Mouse (Mus musculus): ENCODE measurements around the gene Iffo1. TPM values are rescaled to one million over a fixed set of nuclear protein-coding genes. Genes with fewer than 3 reads are reported as not detected.
A peak's percentile ranks its signal among the peaks of the same experiment; 100 is the strongest.
"Not testable (repeated sequence)": the region's sequence is repeated elsewhere in the genome, so short reads cannot be mapped to it uniquely, and the experiment has no call there.

The Iffo1 gene
- total RNA-seq, 1 experiment from 2014 or later = 43.8 TPM

DNA sequence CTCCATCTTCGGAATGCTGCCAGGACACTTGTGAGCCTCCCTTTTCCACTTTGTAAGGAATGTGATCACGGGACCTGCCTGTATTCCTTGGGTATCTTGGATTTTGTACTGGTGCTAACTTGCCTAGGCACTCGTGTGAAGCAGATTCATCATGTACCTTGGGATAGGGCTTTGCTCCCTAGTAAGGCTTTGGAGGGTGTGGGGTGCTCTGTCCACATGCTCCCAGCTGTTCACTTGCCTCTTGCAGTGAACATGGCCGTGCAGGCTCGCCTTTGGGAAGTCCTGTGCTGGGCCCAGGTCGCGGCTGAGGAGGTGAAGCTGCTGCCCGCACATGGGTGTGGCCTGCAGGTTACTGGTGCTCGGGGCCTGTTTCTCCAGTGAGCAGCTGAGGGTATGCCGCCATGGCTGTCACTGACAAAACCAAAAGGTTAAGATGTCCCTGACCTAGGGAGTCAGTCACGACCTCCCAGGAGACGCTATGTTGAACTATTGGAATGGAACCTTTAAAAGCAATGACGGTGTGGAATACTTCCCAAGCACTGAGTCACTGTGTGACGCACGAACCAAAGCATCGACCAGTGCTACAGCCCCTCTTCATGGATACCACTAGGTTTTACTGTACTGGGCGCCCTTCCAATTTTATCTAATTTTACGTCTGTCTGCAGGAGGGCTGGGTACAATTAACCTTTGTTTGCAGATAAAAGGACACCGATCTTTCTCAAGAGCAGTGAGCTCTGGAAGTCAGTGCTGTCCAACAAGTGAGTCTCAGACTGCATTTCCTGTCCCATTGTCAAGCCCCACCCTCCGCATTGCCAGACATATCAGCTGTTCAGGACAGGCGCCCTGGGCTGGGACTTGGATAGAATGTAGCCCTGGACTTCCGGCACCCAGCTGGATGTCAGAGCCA lies 16.1 kb downstream of the Iffo1 start:
- peak; percentile 65 for DNase-seq

DNA sequence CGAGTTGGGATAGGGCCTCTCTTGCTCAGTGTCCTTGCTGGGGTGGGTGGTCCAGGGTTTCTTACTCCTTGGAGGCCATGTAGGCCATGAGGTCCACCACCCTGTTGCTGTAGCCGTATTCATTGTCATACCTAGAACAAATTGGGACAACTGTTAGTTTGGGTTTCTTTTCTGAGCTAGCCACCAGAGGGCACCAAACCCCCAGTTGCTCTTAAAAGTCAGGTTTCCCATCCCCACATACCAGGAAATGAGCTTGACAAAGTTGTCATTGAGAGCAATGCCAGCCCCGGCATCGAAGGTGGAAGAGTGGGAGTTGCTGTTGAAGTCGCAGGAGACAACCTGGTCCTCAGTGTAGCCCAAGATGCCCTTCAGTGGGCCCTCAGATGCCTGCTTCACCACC lies 16.9 kb downstream of the Iffo1 start:
- DNase-seq = peak; percentile 66

DNA sequence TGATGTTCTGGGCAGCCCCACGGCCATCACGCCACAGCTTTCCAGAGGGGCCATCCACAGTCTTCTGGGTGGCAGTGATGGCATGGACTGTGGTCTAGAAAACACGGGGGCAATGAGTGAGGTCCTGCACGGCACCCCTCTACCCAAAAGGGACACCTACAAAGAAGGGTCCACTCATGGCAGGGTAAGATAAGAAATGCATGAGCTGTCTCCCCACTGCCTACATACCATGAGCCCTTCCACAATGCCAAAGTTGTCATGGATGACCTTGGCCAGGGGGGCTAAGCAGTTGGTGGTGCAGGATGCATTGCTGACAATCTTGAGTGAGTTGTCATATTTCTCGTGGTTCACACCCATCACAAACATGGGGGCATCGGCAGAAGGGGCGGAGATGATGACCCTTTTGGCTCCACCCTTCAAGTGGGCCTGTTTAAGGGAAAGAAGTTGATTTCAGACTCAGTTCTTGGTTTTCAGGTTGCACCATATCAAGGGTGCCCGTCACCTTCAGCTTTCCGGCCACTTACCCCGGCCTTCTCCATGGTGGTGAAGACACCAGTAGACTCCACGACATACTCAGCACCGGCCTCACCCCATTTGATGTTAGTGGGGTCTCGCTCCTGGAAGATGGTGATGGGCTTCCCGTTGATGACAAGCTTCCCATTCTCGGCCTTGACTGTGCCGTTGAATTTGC lies 17.7 kb downstream of the Iffo1 start:
- not testable (repeated sequence) for DNase-seq

DNA sequence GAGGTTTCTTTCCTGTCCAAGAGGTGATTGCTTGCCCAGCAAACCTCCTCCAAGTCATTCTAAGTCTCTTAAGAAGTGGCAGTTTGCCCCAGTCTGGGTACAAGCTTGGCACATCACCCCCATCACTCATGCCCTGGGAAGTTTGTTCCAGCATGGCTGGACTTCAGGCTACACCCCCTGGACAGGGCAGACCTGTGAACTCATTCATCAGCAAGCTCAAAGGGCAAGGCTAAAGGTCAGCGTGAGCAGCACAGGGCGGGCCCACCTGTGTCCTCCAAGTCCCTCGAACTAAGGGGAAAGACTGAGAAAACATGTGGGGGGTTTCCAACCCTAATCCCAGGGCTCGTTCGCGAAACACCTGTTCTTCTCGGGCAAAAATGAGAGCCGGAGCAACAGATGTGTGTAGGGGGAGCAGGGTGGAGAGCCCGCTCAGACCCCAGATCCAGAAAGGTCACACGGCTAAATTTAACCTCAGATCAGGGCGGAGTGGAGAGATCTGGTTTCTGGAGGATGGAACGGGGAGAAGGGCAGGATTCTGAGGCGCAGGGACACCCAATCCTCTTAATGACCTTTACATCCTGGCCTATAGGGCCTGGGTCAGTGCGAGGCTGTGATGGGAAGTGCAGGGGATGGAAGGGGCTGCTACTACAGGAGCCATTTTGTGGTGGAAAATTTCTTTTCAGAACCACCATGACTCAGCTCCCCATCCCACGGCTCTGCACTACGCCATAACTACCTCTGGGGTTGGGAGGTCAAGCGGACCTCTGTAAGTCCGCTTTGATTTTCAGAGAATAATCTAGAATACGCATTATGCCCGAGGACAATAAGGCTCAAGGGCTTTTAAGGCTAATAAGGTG lies 19.0 kb downstream of the Iffo1 start:
- peak; percentile 28 for DNase-seq

DNA sequence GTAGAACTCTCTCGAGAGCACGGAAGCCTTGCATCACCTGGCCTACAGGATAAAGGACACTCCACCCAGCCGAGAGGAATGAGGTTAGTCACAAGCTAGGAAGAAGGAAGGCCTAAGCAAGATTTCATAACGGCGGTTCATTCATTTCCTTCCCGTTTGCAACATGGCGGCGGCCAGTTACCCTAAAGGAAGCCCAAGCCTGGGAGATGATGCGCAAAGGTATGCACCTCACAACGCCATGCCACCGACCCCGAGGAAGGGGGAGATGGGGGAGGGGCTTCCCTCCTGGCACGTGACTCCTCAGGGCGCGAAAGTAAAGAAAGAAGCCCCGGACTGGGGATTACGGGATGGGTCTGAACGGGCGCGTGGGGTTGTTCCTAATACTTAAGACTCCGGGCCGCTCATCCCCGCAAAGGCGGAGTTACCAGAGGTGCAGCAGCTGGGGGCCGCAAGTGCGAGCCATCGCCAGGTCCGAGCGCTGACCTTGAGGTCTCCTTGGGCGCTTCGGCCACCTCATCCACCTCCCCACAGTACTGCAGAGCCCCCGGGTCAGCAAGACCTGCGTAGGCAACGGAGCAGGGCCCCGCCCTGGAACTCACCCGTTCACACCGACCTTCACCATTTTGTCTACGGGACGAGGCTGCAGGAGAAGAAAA lies 19.8 kb downstream of the Iffo1 start:
- peak; percentile 44 for DNase-seq

DNA sequence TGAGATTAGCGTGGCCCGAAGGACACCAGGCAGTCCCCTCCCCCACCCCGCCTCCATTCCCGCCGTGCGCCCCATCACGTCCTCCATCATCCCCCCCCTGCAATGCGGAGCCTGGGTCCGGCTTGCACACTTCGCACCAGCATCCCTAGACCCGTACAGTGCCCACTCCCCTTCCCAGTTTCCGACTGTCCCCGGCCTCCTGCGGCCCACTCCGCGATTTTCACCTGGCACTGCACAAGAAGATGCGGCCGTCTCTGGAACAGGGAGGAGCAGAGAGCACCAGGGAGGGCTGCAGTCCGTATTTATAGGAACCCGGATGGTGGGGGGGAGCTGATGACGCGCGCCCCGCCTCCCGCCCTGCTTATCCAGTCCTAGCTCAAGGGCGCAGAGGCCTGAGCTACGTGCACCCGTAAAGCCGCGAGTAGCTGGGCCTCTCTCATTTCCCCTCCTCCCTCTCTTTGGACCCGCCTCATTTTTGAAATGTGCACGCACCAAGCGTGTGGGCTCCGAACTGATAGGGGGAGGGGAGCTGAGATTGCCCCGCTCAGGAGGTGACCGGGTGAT lies 20.4 kb downstream of the Iffo1 start:
- peak; percentile 93 for DNase-seq

DNA sequence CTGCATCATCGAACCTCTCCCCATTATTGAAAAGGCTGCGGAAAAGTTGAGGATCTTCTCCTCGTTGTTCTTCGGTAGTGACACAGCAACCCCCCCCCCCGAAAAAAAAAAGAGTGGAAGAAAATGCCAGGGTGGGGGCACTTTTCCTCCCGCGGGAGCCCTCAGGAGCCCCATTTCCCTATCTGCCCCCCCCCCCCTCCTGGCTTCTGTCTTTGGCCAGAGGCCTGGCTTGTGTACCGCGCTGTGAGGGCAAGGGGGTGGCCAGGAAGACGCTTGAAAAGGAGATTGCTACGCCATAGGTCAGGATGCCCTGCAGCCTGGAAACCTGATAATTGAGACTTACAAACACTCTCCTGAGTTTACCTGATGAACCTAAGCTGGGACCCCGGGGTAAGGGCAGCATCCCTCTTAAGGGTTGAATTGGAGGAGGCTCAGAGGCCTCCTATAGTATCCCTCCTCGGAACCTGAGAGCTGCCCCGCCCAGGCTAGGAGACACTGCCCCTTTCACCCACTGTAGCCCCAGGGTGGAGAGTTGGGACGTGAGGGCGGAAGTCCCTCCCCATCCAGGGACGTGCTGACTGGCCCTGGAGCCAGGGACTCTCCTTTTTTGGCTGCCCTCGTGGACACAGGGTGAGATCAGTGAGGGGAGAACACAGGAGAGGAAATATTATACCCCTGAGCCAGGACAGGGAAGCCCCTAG lies 21.2 kb downstream of the Iffo1 start, which contains the start of gene Gapdh:
Gene Gapdh, minus strand, starts transcription at position 417 of the 701 bp plus-strand sequence.
- peak; percentile 86 for DNase-seq

DNA sequence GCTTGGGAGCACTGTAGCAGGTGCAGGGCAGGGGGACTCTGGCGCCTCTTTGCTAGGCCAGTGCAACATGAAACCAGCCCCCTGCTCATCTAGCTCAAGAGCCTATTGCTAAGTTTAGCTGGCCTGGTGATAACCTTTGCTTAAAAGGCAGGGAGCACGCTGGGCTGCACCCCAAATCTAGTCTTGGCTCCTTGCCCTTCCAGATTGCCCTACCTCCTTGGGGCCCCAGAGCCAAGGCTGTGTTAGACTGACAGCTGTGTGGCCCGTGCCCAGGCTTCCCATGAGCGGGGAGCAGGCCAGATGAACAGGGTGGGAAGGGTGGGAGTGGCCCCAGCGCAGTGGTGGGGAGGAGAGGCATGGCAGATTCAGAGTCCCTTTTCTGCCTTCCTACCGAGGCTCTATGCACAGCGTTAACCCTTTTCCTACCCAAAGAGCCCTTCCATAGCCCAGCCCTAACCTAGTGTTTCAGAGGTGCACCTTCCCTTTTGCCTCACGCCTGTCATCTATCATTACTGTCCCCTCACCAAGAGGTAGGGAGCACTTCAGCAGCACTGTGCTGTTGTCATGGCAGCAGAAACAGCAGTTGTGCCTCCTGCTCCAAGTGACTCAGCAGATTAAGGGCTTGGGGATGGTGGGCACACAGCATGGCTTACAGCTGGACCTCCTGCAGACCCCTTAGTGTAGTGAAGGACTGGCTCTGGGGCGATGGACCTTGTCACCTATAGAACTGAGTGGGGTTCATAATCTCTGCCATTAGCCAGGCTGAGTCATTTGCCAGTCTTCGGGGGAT lies 22.0 kb downstream of the Iffo1 start:
- peak; percentile 57 for DNase-seq

DNA sequence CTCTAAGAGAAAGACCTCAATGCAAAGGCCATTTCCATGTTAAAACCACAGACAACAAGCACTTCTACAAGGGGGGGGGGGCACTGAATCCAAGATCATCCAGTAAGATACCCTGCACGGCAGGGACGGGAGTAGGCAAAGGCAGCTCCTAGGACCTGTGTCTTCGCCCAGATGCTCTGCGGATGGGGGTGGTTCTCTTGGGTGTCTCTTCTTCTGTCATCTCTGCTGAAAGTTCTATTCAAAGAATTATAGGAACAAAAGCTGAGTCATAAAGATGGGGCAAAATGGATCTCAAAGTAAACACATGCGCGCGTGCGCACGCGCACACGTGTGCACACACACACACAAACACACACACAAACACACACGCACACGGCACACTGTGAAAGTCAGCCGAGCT lies 23.0 kb downstream of the Iffo1 start:
- no peak for DNase-seq

DNA sequence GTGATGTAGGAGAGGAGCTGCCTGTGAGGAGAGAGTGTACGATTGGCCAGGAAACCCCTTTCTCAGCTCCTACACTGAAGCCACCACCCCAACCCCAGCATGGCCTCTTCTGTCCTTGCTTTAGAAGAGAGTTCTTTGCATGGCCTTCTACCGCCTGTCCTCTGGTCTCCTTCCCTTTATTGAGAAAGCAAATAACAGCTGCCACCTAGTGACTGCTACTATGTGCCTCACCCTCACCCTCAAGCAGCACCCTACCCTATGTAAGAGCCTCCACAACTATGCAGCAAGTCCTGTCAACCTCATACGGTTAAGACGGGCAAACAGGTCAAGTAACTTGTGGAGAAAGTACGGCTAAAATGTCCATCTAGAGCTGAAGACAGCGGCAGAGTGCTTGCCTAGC lies 25.2 kb downstream of the Iffo1 start:
- DNase-seq = no peak

DNA sequence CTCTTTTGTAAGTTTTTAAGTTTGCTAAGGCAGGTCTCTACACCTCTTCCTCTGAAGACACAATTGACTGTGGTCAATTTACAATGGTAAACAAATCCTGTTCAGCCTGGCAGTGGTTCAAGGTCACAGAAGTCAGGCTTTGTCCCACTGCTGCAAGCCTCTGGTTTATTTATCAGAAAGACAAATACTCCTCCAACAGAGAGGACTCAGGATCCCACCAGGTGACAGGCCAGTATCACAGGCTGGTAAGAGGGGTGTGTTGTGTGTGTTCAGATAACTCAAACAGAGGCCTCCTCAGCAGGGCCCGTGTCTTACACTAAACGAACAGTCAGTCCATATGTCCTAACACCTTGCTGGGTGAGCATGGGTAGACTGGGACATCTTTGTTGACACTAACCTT lies 27.4 kb downstream of the Iffo1 start:
- DNase-seq = no peak

DNA sequence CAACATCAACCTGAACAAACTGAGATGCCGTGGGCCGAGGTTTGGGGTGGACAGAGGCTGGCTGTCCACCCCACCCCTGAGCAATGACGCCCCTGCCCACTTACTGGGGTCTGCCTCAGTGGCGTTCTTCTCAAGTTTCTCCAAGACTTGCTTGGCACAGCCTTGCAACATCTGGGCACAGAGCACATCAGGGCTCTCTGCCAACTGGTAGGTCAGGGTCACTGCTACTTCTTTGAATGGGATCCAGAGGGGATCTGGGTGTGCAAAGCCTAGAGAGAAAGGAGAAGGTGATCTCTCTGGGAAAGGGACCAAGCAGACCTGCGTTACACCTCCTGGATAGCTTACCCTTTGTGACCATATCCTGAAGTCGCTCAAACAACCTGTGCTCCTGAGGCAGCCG lies 28.2 kb downstream of the Iffo1 start:
- DNase-seq = peak; percentile 68

DNA sequence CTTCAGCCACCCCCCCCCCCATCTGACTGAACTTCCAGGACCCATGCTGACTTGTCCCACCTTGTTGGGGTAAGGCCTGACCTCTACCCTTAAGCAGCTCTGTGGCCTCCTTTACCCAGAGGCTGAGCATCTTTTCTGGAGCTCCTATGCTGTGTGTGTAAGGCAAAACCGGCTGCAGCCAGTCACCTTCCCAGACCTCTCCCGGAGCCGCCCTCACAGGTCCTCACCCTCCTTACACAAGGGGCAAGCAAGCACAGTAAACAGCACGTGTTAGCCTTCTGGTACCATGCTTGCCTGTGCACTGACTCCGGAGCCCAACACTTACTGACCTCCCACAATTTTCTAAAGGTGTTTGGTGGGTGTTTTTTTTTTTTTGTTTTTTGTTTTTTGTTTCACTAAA lies 30.4 kb downstream of the Iffo1 start:
- DNase-seq = no peak

DNA sequence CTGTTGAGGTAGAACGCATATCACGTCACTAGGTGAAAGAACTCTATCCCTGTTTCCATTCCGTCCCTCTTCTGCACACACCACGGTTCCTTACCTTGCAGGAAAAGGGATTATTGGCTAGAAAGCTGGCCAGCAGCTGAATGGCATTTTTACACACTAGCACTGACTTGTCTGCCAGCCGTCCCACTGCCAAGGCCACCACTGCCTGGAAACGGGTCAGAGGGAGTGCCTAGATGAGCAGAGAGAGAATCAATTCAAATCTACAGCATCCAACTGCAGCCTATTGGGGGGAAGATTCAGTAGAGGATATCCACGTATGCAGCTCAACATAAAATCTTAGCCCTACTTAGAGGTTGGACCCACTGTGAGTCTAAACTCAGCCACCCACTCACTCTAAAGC lies 34.6 kb downstream of the Iffo1 start:
- DNase-seq = peak; percentile 60

DNA sequence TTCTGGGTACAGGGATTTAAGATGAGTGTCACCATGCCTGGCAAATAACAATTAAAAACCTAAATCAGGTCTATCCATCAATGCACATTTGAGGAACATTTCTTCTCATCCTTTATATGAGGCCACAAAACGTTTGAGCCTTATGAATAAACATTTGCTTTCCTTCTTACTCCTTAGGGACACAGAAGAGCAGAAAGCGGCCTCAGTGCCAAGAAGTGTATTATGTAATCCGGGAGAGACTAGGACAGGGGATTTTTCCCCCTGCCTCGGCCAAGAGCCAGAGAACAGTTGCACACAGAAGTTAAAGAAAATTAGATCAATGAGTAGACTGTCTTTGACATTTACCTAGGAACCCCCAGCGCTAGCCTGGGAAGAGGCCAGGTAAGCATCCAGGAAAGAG lies 37.1 kb downstream of the Iffo1 start:
- DNase-seq = no peak

DNA sequence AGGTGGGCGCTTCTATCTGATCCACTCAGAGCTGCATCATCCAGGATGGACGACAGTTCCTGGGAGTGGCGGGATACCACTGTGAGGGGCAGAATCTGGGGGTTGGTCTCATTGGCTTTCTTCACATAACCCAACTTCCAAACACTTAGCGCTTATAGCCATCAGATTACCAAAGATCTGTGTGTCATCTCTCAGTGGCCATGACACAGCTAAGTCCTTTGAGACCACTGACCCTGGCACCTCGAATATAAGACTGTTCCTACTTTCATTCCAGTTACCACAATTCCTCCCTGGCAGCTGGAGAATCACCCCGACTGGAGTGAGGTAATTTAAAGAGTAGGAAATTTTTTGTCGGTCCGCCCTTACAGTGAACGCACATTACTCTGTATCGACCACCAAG lies 41.2 kb downstream of the Iffo1 start:
- DNase-seq = no peak

DNA sequence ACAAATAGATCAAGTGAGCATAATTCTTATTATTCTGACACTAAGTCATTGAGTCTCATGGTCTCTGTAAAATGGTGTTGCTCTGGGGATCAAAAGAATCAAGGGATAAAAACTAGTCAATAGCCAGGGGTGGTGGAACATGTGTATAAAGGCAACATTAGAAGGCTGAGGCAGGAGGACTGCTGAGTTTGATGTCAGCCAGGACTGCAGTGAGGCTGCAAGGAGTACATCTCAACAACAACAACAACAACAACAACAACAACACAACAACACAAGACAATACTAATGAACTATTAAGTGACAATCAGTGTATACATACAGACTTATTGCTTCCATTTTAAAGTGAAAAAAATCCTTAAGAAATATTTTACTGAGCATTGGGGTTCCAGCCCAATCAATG lies 45.8 kb downstream of the Iffo1 start:
- DNase-seq = no peak

DNA sequence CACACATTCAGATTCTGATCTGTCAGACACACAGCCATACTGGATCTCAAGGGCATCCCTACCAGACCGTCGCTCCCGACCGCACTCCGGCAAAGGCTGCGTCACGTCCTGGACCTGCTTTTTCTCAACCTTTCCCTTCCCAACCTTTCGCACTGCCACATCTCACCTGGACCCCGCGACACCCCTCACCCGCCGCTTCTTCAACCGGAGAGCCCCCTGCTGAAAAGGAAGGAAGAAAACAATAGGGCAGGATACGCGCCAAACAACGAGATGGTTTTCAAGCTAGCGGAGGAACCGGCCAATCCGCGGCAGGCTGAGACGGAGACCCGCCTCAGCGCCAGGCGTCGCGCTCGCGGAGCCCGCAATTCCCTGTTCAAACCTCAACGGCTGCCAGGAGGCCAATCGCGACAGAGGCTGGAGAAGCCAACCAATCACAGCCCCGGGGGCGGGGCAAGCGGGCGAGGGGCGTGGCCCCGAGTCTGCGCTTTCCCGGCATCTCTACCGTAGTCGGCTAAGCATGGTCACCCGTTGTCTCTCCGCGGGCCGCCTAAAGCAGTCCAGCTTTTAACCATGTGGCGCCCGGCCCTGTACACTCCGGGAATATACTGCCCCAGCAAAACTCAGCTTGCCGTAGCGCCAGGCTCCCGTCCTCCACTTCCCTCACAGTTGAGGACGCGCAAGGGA lies 46.4 kb downstream of the Iffo1 start, which contains the start of the genes Ncapd2 and Mrpl51:
Gene Ncapd2, minus strand, starts transcription at position 370 of the 684 bp plus-strand sequence.
Gene Mrpl51, plus strand, starts transcription at position 470 of the 684 bp plus-strand sequence.
- DNase-seq = peak; percentile 98

DNA sequence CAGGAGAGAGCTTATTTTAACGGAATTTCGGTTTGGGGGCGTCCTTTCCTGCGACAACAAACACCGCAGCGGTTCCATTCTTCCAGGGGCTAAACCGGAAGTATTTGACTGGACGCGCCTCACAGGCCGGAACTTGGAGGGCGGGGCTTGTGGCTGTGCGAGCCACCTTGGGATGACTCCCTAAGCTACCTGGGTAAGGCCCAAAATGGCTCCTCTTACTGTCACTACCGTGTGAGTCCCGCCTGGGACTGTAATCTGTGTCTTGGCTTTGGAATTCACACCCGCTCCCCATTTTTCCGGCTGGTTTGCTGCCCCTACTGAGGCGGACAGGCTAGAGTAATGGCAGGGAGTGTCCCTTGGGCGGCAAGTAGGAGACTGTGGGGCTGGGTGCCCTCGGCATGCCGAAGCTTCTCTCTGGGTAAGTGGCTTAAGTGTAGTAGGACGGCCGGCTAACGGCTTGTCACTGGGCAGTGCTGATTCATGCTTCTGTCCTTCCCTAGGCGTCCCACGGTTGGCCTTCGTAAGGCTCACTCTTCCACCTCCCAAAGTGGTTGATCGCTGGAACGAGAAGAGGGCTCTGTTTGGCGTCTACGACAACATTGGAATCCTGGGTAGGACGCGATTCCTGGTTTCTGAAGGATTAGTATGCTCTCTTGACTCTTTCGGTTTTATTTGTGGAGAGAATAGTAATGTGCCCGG lies 47.1 kb downstream of the Iffo1 start:
- peak; percentile 91 for DNase-seq

Measured in adrenal gland, postnatal 25 days (tissue).